Mouse (Mus musculus) lung, embryonic 16.5 days (tissue): ENCODE data around the gene Vps50. TPM values are rescaled to one million over a fixed set of nuclear protein-coding genes. Genes with fewer than 3 reads are reported as not detected.
"Not testable (repeated sequence)": the region's sequence is repeated elsewhere in the genome, so short reads cannot be mapped to it uniquely, and the experiment has no call there.

Source experiments
- ATAC-seq: fragments of 200-750 bp; cut with Nextera tagmentation; 2 replicates; pipeline ENCODE4 v1.8.0; 2017; ENCODE audit warnings: low read depth, mild to moderate bottlenecking, moderate library complexity
- H3K27ac ChIP-seq: fragments of 300-500 bp; sonication (generic); 2 replicates; pipeline ENCODE4 v1.5.1; 2014; ENCODE audit warnings: mild to moderate bottlenecking, control low read depth, low read length
- H3K27me3 ChIP-seq: fragments of 300-500 bp; sonication (generic); 2 replicates; pipeline ENCODE4 v1.6.1; 2014; ENCODE audit warnings: low read depth, low read length, mixed read lengths; ENCODE audit not compliant: control insufficient read depth, insufficient read depth
- H3K36me3 ChIP-seq: fragments of 300-500 bp; sonication (generic); 2 replicates; pipeline ENCODE4 v1.6.1; 2014; ENCODE audit warnings: low read length; ENCODE audit not compliant: control insufficient read depth, insufficient read depth
- H3K4me1 ChIP-seq: fragments of 300-500 bp; sonication (generic); replicated peaks from 2 replicates; pipeline ENCODE4 v1.6.1; 2014; ENCODE audit warnings: low read length, mixed read lengths; ENCODE audit not compliant: control insufficient read depth, insufficient read depth
- H3K4me2 ChIP-seq: fragments of 300-500 bp; sonication (generic); 2 replicates; pipeline ENCODE4 v1.6.1; 2014; ENCODE audit warnings: low read depth, low read length, control low read depth
- H3K4me3 ChIP-seq: fragments of 300-500 bp; sonication (generic); 2 replicates; pipeline ENCODE4 v1.5.1; 2014; ENCODE audit warnings: mild to moderate bottlenecking, low read length, control low read depth
- H3K9ac ChIP-seq: fragments of 300-500 bp; sonication (generic); 2 replicates; pipeline ENCODE4 v1.6.1; 2014; ENCODE audit warnings: low read length, control low read depth
- H3K9me3 ChIP-seq: fragments of 300-500 bp; sonication (generic); 2 replicates; pipeline ENCODE4 v1.6.1; 2016; ENCODE audit warnings: low read length; ENCODE audit not compliant: control insufficient read depth
- WGBS: fragments of 180-500 bp; shearing (Covaris S2); extraction: QIAGEN DNeasy Blood & Tissue Kit; methylation state at CpG from one replicate; pipeline ENCODE4 v1.1.7; 2014; 5-methylcytosine and 5-hydroxymethylcytosine counted together
- polyA plus RNA-seq: library from polyadenylated mRNA; unstranded; fragments of >200 nt; fragmentation: Nextera tagmentation; extraction: Ambion mirVana; gene quantifications from 2 replicates; pipeline ENCODE4 v1.2.1, GENCODE M21; 2015

Vps50 gene
- polyA plus RNA-seq, 1 experiment from 2014 or later, result 26.6 TPM

GRCm38 (mm10) chr6:3573787-3574186 lies 75.6 kb downstream of the Vps50 start:
- 93% methylated on average over 8 of the region's 8 CpGs for WGBS
- no peaks in the 10 kb centered on the region for H3K9me3 ChIP-seq

DNA sequence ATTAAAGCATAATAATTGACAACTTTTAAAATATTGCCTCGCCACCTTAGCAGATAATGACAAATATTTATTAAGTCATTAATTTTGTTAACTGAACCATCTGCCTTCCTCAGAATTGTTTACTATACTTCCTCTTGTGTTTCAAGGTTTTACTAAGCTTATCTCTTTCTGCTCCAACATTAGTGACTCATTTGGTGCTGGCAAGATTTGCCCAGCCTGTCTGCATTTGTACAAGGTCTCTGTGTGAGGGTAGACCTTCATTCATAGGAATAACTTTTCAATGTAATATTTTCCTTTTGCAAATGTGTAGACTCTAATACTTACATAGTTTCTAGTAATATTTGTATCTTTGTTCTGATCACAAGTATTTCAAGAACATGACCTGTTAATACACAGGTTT lies 87.2 kb downstream of the Vps50 start:
- ATAC-seq, result no peak

More at GRCm38 (mm10) chr6:3573787-3574186, 75.6 kb downstream of the Vps50 start:
- Histone ChIP-seq H3K4me3 (no peak overlapping the region), H3K27me3 (no peaks in the 10 kb centered on the region), H3K9ac (no peak overlapping the region), H3K4me2 (no peak overlapping the region), H3K36me3 (peaks cover 3% of the 10 kb centered on the region; the same call in 1 of the 2 replicates), H3K4me1 (no peaks in the 10 kb centered on the region), H3K27ac (no peak overlapping the region)
- ATAC-seq, result no peak

DNA sequence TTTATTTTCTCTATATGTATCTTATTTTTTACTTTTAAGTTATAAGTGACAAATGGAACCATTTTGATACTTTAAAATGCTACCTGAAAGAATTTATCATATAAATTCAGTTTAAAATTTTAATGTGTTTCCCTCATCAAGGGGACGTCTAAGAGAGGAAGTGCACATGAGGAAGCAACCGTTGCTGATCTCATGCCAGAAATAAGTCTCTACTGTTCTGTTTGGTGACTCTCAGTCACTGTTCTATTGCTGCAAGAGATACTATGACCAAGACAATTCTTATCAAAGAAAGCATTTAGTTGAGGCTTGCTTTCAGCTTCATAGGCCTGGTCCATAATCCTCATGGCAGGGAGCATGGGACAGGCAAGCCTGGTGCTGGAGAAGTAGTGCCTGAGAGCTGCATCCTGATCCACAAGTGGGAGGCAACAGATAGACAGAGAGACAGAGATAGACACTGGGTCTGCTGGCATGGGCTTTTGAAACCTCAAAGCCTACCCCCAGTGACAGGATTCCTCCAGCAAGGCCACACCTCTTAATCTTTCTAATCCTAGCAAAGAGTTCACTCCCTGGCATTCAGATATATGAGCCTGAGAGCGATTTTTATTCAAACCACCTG lies 92.2 kb downstream of the Vps50 start:
- Histone ChIP-seq H3K36me3 (0 out of 2 replicates have a peak, but pooled peaks cover 3% of the 10 kb centered on the region), H3K9ac (no peak overlapping the region), H3K27me3 (no peaks in the 10 kb centered on the region), H3K4me3 (no peak overlapping the region), H3K9me3 (no peaks in the 10 kb centered on the region), H3K27ac (no peak overlapping the region), H3K4me2 (no peak overlapping the region), H3K4me1 (no peaks in the 10 kb centered on the region)
- WGBS, result 55% methylated on average over 3 of the region's 3 CpGs
- ATAC-seq, result no peak

More for the DNA sequence above, 87.2 kb downstream of the Vps50 start:
- H3K4me1 ChIP-seq, result no peaks in the 10 kb centered on the region
- no peak overlapping the region for H3K4me3 ChIP-seq
- 66% methylated on average over 1 of the region's 1 CpGs for WGBS
- H3K4me2 ChIP-seq, result no peak overlapping the region
- H3K36me3 ChIP-seq, result 0 out of 2 replicates have a peak, but pooled peaks cover 3% of the 10 kb centered on the region
- no peak overlapping the region for H3K27ac ChIP-seq
- no peak overlapping the region for H3K9ac ChIP-seq
- H3K27me3 ChIP-seq, result no peaks in the 10 kb centered on the region
- H3K9me3 ChIP-seq, result no peaks in the 10 kb centered on the region

DNA sequence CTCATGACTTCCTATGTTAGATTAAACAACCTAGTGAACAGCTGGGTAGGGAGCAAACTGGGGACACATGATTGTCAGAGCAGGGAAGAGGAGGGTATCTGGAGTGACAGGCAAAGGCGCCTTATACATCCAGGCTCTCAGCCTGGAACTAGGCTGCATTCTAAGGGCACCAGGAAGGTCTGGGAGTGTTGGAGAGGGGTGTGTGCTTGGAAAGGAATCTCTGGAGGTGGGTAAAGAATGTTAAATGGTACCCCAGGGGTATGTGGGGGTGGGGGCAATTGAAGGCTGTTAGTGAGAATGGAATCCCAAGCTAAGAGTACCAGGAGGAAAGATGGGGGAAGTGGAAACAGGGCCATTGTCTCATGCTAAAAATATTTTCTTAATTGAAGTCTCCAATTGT lies 96.1 kb downstream of the Vps50 start:
- Histone ChIP-seq H3K9me3 (no peaks in the 10 kb centered on the region), H3K4me3 (no peak overlapping the region), H3K4me2 (no peak overlapping the region), H3K27me3 (no peaks in the 10 kb centered on the region), H3K4me1 (no peaks in the 10 kb centered on the region), H3K9ac (no peak overlapping the region), H3K36me3 (no peaks in the 10 kb centered on the region), H3K27ac (no peak overlapping the region)
- WGBS, result 68% methylated on average over 1 of the region's 1 CpGs
- ATAC-seq, result no peak

DNA sequence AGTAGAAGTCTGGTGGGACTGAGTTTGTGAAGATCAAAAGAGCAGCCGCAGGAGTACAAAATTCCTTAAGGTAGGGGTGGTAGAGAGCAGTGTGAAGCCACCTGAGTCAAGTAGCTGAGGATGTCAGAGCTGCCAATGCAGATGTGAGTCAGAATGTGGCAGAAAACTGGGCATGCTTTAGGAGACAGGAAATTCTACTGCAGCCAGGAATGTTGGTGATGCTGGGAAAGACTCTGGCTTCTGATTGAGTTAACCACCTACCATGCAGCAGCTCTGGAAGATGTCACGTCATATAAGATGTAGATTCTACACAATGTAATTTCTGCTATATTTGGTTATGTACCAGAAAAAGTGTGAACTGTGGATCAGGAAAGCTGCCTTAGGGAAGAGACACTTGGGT lies 114.6 kb downstream of the Vps50 start:
- ATAC-seq, result no peak
- no peaks in the 10 kb centered on the region for H3K27me3 ChIP-seq
- WGBS, result 88% methylated on average over 2 of the region's 2 CpGs
- no peak overlapping the region for H3K4me2 ChIP-seq
- no peaks in the 10 kb centered on the region for H3K36me3 ChIP-seq
- no peak overlapping the region for H3K27ac ChIP-seq
- H3K9me3 ChIP-seq, result no peaks in the 10 kb centered on the region
- H3K4me1 ChIP-seq, result no peaks in the 10 kb centered on the region
- no peak overlapping the region for H3K9ac ChIP-seq
- no peak overlapping the region for H3K4me3 ChIP-seq

DNA sequence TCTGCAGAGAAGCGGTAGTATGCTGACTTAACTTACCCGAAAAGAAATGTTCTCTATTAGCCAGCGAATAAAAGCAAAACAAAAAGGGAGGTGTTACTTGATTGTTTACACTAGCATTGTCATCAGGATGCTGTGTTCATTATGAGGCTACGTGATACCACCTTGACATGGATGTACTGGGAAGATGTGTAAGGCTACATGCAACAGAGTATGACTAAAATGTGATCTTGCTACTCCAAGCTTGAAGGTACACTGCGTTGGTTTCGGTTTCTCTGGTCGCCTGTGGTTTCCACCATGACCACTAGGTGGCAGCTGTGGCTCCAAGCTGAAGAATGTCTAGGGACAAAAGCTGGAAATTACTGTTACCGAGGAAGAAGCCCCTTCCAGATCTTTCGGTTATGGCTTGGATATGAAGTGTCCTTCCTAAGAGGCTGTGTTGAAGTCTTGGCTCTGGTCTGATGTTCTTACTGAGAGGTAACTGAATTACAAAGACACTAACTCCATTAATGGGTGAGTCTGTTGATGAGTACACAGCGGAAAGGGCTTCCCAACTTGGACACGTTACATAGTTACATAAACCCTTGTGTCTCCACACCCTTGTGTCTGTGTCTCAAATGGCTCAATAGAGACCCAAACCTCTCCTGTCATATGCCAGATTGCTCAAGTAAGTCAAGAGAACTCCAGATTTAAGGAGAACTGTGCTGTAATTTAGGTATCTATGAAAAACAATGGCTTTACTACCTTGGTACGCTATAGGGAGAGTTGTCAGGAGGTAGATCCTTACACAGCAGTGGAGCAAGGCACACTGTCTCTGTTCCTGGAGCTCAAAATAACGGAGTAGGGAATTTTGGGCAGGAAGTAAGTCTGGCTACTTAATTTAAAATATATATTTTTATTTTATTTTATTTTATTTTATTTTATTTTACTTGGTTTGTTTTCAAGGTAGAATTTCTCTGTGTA lies 122.5 kb downstream of the Vps50 start:
- not testable (repeated sequence) for H3K27me3 ChIP-seq, H3K4me1 ChIP-seq, H3K9me3 ChIP-seq, H3K36me3 ChIP-seq, H3K27ac ChIP-seq
- Histone ChIP-seq H3K4me3 (peak overlapping the region; percentile 43), H3K4me2 (peak overlapping the region; percentile 52), H3K9ac (peak overlapping the region; percentile 54)
- ATAC-seq, result peak; percentile 77
- WGBS, result 50% methylated on average over 11 of the region's 13 CpGs

Other genes starting within 250 kb of the Vps50 start
- gene Samd9l, start 98.8 kb upstream of the Vps50 start, polyA plus RNA-seq, result 8.3 and 9.6 TPM in 2 replicates
- 0.26 and 0.60 TPM in 2 replicates for gene Hepacam2, start 84 bp upstream of the Vps50 start, polyA plus RNA-seq